Mouse (Mus musculus) liver, embryonic 14.5 days (tissue): ENCODE results near the gene Men1.

Source experiments
- CTCF ChIP-seq: IDR thresholded peaks from 2 replicates; pipeline ENCODE4 v1.5.1; 2016; ENCODE audit warnings: antibody characterized with exemption, low read depth, control low read depth
- EP300 ChIP-seq: IDR thresholded peaks from 2 replicates; pipeline ENCODE4 v1.6.1; 2016; ENCODE audit warnings: antibody characterized with exemption, low read depth

GRCm38 (mm10) chr19:6364842-6365241 lies 30.1 kb downstream of the Men1 start:
- no peak for TF ChIP-seq CTCF
- no peak for TF ChIP-seq EP300
